Mouse (Mus musculus): ENCODE measurements at regions not wholly inside any gene's neighbourhood (a gene's known extent, or its start where the extent isn't known, plus 50 kb on each side); places are given as distances from the start of the nearest gene placed in this dataset.

GRCm38 (mm10) chr17:47276639-47277038 is 92.0 kb upstream of the Mrps10 start:
- no peak for TF ChIP-seq CTCF (conservative IDR thresholded peaks at IDR 0.05; ENCODE audit: insufficient read depth, insufficient read length, low read depth, low read length)
- no peak for TF ChIP-seq POLR2A (IDR thresholded peaks at IDR 0.05; ENCODE audit: low read depth, low read length)

Measured in kidney, adult 2 months (tissue).